Mouse (Mus musculus) embryonic facial prominence, embryonic 11.5 days (tissue): ENCODE results near the gene Masp1. TPM values are rescaled to one million over a fixed set of nuclear protein-coding genes. Genes with fewer than 3 reads are reported as not detected.

Experiments used
- ATAC-seq: fragments of 200-750 bp; cut with Nextera tagmentation; replicated peaks from 2 replicates; pipeline ENCODE4 v1.8.0; 2017; ENCODE audit warnings: low read depth; ENCODE audit not compliant: insufficient number of reproducible peaks, low FRiP score, low TSS enrichment
- DNase-seq: peaks from one replicate; pipeline ENCODE4 v3.0.0-alpha.2; 2015; ENCODE audit warnings: low spot score
- H3K27ac ChIP-seq: fragments of 300-500 bp; sonication (generic); replicated peaks from 2 replicates; pipeline ENCODE4 v1.5.1; 2014; ENCODE audit warnings: mild to moderate bottlenecking, low read depth, low read length, control low read depth
- H3K27me3 ChIP-seq: fragments of 300-500 bp; sonication (generic); 2 replicates; pipeline ENCODE4 v1.6.1; 2014; ENCODE audit warnings: mild to moderate bottlenecking, low read length, moderate library complexity, mixed read lengths; ENCODE audit not compliant: control insufficient read depth, insufficient read depth
- H3K36me3 ChIP-seq: fragments of 300-500 bp; sonication (generic); replicated peaks from 2 replicates; pipeline ENCODE4 v1.6.1; 2014; ENCODE audit warnings: low read depth, mild to moderate bottlenecking, low read length, moderate library complexity, mixed read lengths; ENCODE audit not compliant: control insufficient read depth, insufficient read depth
- H3K4me1 ChIP-seq: fragments of 300-500 bp; sonication (generic); 2 replicates; pipeline ENCODE4 v1.6.1; 2014; ENCODE audit warnings: low read length, mixed read lengths; ENCODE audit not compliant: control insufficient read depth, insufficient read depth
- H3K4me2 ChIP-seq: fragments of 300-500 bp; sonication (generic); 2 replicates; pipeline ENCODE4 v1.6.1; 2014; ENCODE audit warnings: low read depth, mild to moderate bottlenecking, control low read depth, low read length, moderate library complexity
- H3K4me3 ChIP-seq: fragments of 300-500 bp; sonication (generic); 2 replicates; pipeline ENCODE4 v1.5.1; 2014; ENCODE audit warnings: low read depth, low read length, control low read depth
- H3K9ac ChIP-seq: fragments of 300-500 bp; sonication (generic); replicated peaks from 2 replicates; pipeline ENCODE4 v1.6.1; 2014; ENCODE audit warnings: mild to moderate bottlenecking, control low read depth, low read length
- H3K9me3 ChIP-seq: fragments of 300-500 bp; sonication (generic); replicated peaks from 2 replicates; pipeline ENCODE4 v1.6.1; 2016; ENCODE audit warnings: mild to moderate bottlenecking, low read length, inconsistent platforms, mixed read lengths; ENCODE audit not compliant: control insufficient read depth
- WGBS: fragments of 180-500 bp; shearing (Covaris S2); extraction: QIAGEN DNeasy Blood & Tissue Kit; methylation state at CpG from one replicate; pipeline ENCODE4 v1.1.7; 2014; 5-methylcytosine and 5-hydroxymethylcytosine counted together
- polyA plus RNA-seq: library from polyadenylated mRNA; unstranded; fragments of >200 nt; fragmentation: Nextera tagmentation; extraction: Ambion mirVana; gene quantifications from 2 replicates; pipeline ENCODE4 v1.2.1, GENCODE M21; 2014

Gene Masp1
- polyA plus RNA-seq, 1 experiment from 2014 or later: 3.9 TPM

DNA sequence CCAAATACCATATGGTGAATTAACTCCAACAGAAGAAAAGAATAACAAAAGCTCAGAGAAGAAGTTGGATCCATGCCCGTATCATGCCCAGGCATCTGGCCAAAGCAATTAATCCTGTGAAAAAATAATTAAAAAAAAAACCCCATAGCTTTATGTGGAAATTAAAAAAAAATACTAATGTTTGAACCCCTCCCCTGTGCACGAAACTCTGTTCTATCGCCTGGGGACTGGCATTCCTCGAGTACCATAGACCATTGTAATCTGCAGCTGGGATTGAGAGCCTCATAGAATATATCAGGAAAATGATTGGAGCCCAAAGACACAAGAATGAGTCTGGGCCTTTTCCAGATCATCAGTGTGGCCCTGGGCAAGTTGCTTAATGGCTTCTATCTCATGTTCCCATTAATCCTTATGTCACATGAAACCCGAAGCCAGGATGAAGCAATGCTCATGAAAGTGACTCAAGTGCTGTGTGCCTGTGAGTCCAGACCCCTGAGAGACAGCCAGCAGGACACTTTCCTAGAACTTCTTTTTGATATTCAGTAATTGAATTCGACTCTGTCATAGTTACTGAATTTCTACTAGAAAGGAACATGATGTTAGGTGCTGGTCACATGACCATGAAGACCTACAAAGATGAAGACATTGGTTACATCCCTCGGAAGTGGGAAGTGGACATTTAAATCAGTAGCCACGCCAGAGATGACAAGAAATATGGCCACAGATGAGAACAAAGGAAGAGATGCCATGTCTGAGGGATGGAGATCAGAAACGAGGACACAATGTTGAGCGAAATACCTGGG, 1.8 kb downstream of the Masp1 start:
- Histone ChIP-seq H3K27ac (no peak overlapping the region), H3K27me3 (no peaks in the 10 kb centered on the region), H3K9ac (no peak overlapping the region), H3K9me3 (no peaks in the 10 kb centered on the region), H3K36me3 (no peaks in the 10 kb centered on the region), H3K4me3 (no peak overlapping the region), H3K4me2 (no peak overlapping the region), H3K4me1 (no peaks in the 10 kb centered on the region; the same call in 1 of the 2 replicates)
- WGBS: 84% methylated on average over 10 of the region's 10 CpGs
- no peak for DNase-seq
- no peak for ATAC-seq

DNA sequence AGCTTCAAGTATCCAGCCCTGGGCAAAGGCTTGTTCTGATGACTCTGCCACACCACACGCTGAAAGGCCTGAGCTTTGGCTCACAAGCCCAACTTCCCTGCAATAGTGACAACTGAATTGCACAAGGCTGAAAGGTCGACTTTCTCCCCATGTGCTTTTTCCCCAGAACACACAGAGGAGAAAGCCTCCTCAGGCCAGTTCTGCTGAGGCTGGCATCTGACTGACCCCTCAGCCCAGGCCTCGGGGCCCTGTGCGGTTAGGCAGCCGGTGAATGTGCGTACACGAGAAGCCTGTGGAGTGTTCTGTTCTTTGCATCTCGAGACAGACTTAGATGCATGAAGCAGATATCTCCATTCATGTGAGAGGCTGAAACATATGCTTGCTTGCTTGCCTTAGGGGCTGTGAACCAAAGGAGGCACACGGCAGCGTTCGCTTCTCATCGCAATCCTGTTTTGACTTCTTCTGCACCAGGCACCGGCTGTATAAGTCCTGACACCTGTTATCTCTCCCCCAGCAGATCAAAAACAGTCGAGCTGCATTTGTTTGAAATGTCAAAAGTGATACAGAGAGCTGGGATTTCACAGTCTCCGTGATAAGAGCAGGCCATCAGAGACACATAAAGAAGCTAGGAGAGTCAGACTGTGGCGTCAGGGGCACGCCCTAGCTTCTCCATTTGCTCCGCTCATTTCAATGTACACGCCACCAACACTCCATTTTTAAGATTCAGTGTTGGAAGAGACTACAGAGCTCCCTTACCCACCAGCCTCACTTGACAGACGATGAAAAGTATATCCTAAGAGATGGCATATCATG, 2.7 kb downstream of the Masp1 start:
- Histone ChIP-seq H3K9ac (no peak overlapping the region), H3K4me1 (no peaks in the 10 kb centered on the region; the same call in 1 of the 2 replicates)
- no peak for DNase-seq

DNA sequence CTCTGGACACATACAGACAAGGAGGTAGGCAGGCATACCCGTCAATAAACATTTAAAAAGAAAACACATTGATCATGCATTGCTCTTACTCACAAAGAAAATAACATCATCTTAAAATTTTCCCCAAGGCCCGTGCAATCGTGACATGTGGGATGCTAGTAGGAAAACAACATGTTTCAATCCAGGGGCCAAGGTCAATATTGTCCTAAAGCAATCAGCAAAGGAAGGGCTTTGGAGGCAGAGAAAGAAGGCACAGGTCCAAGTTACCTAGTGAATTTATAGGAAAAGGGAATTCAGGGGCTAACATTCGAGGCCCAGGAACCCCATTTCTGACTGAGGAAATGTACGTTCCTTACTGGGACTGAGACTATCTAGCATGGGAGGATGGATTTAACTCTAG, 3.4 kb downstream of the Masp1 start:
- Histone ChIP-seq H3K4me2 (no peak overlapping the region), H3K27ac (no peak overlapping the region), H3K27me3 (no peaks in the 10 kb centered on the region), H3K4me1 (no peaks in the 10 kb centered on the region; the same call in 1 of the 2 replicates), H3K4me3 (no peak overlapping the region), H3K9ac (no peak overlapping the region), H3K9me3 (no peaks in the 10 kb centered on the region), H3K36me3 (no peaks in the 10 kb centered on the region; the same call in 1 of the 2 replicates)
- DNase-seq: no peak
- ATAC-seq: no peak
- WGBS: 89% methylated on average over 5 of the region's 5 CpGs

More for the DNA sequence above, 2.7 kb downstream of the Masp1 start:
- H3K9me3 ChIP-seq: no peaks in the 10 kb centered on the region
- WGBS: 69% methylated on average over 20 of the region's 20 CpGs
- H3K4me3 ChIP-seq: no peak overlapping the region
- H3K4me2 ChIP-seq: no peak overlapping the region
- no peak for ATAC-seq
- no peak overlapping the region for H3K27ac ChIP-seq
- H3K36me3 ChIP-seq: no peaks in the 10 kb centered on the region; the same call in 1 of the 2 replicates
- H3K27me3 ChIP-seq: no peaks in the 10 kb centered on the region

DNA sequence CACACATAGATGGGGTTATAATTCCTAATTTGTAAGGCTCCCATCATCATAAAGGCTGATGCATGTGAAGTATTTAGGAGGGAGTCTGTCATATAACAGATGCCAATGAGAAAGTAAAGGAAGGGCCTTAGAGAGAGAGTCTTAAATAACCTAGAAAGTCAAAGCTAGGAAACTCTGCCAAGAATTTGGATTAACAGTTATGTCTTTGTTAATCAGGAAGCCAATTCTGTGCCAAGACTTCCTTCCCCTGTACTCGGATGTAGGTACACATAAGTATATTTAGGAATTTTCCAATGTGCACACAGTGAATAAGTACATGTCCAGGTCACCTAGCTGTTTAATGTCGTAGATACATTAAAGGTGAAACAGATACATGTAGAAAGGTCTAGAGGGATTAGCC, 4.0 kb downstream of the Masp1 start:
- H3K36me3 ChIP-seq: no peaks in the 10 kb centered on the region; the same call in 1 of the 2 replicates
- no peak overlapping the region for H3K4me2 ChIP-seq
- H3K27me3 ChIP-seq: no peaks in the 10 kb centered on the region
- no peak overlapping the region for H3K9ac ChIP-seq
- WGBS: 79% methylated on average over 2 of the region's 2 CpGs
- DNase-seq (no peak), ATAC-seq (no peak)
- no peak overlapping the region for H3K27ac ChIP-seq
- no peaks in the 10 kb centered on the region for H3K9me3 ChIP-seq
- no peak overlapping the region for H3K4me3 ChIP-seq
- H3K4me1 ChIP-seq: no peaks in the 10 kb centered on the region; the same call in 1 of the 2 replicates

DNA sequence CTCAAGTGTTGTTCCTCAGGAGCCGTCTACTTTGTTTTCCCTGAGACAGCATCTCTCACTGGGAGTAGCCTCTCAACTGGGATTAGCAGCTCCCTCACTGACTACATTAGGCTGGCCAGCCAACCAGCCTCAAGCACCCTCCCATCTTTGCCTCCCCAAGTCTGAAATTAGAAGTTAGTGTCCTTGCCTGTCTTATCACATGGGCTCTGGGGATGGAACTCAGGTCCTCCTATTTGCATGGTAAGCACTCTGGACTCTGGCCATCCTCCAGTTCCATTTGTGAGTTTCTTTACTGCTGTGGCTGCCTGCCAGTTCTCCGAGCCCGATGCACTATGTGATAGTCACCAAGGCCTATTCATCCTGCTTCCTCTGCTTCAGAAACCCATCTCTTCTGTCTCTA, 4.8 kb downstream of the Masp1 start:
- no peaks in the 10 kb centered on the region for H3K9me3 ChIP-seq
- no peak overlapping the region for H3K4me2 ChIP-seq
- H3K9ac ChIP-seq: no peak overlapping the region
- ATAC-seq (no peak), DNase-seq (no peak)
- 73% methylated on average over 3 of the region's 3 CpGs for WGBS
- no peak overlapping the region for H3K4me3 ChIP-seq
- H3K27ac ChIP-seq: no peak overlapping the region
- H3K27me3 ChIP-seq: no peaks in the 10 kb centered on the region
- no peaks in the 10 kb centered on the region; the same call in 1 of the 2 replicates for H3K4me1 ChIP-seq
- no peaks in the 10 kb centered on the region; the same call in 1 of the 2 replicates for H3K36me3 ChIP-seq

DNA sequence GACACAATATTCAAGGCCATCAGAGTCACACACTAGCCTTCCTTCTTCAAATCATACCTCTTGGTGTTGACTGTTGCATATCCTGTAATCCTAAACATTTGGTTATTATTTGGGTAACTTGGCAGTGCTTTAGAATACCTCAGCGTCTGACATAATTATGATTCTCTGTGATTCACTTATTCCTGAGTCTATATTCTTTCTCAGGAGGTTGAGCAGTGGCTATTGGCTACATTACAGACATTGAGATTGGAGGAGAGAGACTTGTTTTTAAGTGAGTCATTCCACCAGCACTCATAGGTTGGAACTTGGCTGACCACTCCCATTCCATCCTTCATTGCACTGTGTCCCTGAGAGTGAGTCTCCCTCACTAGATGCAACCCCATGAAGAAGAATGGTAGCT, 7.2 kb downstream of the Masp1 start:
- no peaks in the 10 kb centered on the region for H3K27me3 ChIP-seq
- no peaks in the 10 kb centered on the region for H3K4me1 ChIP-seq
- H3K27ac ChIP-seq: no peak overlapping the region
- no peaks in the 10 kb centered on the region; the same call in 1 of the 2 replicates for H3K36me3 ChIP-seq
- ATAC-seq: no peak
- 82% methylated on average over 1 of the region's 1 CpGs for whole genome bisulfite sequencing
- H3K4me2 ChIP-seq: no peak overlapping the region
- H3K4me3 ChIP-seq: no peak overlapping the region
- H3K9ac ChIP-seq: no peak overlapping the region
- no peak for DNase-seq
- H3K9me3 ChIP-seq: no peaks in the 10 kb centered on the region

DNA sequence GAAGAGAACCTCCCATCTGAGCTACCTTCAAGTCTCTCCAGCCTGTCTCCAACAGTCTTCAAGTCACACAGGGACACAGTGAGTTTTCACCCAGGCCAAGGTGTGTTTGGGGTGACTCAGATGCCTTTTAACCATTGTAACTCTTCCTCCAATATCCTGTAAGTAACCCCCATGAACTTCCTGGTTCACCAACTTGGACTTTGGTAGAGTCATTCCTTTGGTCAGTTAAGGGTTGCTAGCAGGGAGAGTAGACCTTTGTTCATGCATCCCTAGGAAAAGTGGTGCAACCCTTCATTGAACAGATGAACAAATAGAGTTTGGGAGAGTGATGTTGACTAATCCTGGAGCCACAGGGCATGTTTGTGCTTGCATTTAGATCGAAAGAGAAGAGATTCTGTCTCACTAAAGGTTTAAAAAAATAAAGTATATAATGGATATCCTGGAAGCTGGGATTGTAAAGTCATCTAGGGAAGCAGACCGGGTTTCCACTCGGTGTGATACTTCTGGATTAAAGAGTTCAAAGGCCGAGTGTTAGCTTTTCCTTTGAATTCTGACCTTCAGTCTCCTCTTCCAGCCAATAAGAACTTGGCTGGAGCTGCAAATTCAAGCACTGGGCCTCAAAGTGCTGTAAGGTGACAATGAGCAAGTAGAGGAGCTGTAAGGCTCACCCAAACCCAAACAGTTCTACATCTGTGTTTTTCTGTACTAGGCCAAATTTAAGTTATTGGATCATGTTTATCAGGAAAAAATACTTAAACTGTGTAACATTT, 9.3 kb downstream of the Masp1 start:
- Histone ChIP-seq H3K36me3 (no peaks in the 10 kb centered on the region; the same call in 1 of the 2 replicates), H3K4me2 (no peak overlapping the region), H3K27ac (no peak overlapping the region), H3K9ac (no peak overlapping the region), H3K4me3 (no peak overlapping the region), H3K4me1 (no peaks in the 10 kb centered on the region), H3K9me3 (no peaks in the 10 kb centered on the region), H3K27me3 (no peaks in the 10 kb centered on the region)
- 66% methylated on average over 4 of the region's 4 CpGs for WGBS
- DNase-seq (no peak), ATAC-seq (no peak)
